Mouse (Mus musculus): ENCODE measurements around the gene Kif13a. TPM values are rescaled to one million over a fixed set of nuclear protein-coding genes. Genes with fewer than 3 reads are reported as not detected.
A peak's percentile ranks its signal among the peaks of the same experiment; 100 is the strongest.

The Kif13a gene
- polyA plus RNA-seq, 1 experiment from 2014 or later, result 7.9 TPM

DNA sequence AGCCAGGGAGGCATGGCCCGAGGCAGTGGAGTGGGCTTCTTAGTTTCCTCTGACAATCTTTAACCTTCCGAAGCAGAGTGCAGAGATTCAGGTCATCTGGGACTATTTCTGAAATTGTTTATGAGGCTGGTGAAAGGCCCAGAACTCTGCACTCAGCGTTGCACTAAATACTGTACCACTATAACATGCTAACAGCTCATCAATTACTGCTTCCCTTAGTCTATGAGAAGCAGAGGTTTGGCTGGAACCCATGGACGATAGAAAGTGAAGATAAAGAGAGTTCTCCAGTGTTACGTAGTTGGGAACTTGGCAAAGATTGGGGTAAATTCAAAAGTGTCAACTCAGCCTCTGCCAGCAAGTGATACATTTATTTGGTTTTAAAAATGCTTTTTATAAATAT is 176.4 kb downstream of the Kif13a start:
- Histone ChIP-seq H3K27me3 (ENCODE audit: control insufficient read depth, insufficient read depth, low read length) (no peaks in the 10 kb centered on the region), H3K4me3 (replicated peaks; ENCODE audit: low read length) (no peak overlapping the region), H3K9ac (ENCODE audit: low read length) (no peak overlapping the region), H3K36me3 (ENCODE audit: control insufficient read depth, insufficient read depth, low read length) (0 out of 2 replicates have a peak, but pooled peaks cover 3% of the 10 kb centered on the region), H3K9me3 (replicated peaks; ENCODE audit: control insufficient read depth, low read length) (no peaks in the 10 kb centered on the region), H3K4me2 (ENCODE audit: low read depth, low read length) (no peak overlapping the region), H3K27ac (ENCODE audit: low read length) (no peak overlapping the region), H3K4me1 (ENCODE audit: control insufficient read depth, insufficient read depth, low read length) (no peaks in the 10 kb centered on the region)
- WGBS, result 77% methylated on average over 5 of the region's 5 CpGs
- no peak for ATAC-seq (ENCODE audit: insufficient read depth, low FRiP score)

- H3K4me2 ChIP-seq (ENCODE audit: low read depth, low read length), result no peak overlapping the region
- H3K4me1 ChIP-seq (ENCODE audit: control insufficient read depth, insufficient read depth, low read length), result no peaks in the 10 kb centered on the region
- no peaks in the 10 kb centered on the region for H3K27me3 ChIP-seq (ENCODE audit: control insufficient read depth, insufficient read depth, low read length)
- H3K27ac ChIP-seq (ENCODE audit: low read length), result no peak overlapping the region
- H3K36me3 ChIP-seq (ENCODE audit: control insufficient read depth, insufficient read depth, low read length), result 0 out of 2 replicates have a peak, but pooled peaks cover 3% of the 10 kb centered on the region
- H3K4me3 ChIP-seq (replicated peaks; ENCODE audit: low read length), result no peak overlapping the region
- H3K9ac ChIP-seq (ENCODE audit: low read length), result no peak overlapping the region
- WGBS, result 68% methylated on average over 13 of the region's 13 CpGs
- no peak for ATAC-seq (ENCODE audit: insufficient read depth, low FRiP score)
- no peaks in the 10 kb centered on the region for H3K9me3 ChIP-seq (replicated peaks; ENCODE audit: control insufficient read depth, low read length)
Measured at GRCm38 (mm10) chr13:46752566-46753229, 177.0 kb downstream of the Kif13a start.

DNA sequence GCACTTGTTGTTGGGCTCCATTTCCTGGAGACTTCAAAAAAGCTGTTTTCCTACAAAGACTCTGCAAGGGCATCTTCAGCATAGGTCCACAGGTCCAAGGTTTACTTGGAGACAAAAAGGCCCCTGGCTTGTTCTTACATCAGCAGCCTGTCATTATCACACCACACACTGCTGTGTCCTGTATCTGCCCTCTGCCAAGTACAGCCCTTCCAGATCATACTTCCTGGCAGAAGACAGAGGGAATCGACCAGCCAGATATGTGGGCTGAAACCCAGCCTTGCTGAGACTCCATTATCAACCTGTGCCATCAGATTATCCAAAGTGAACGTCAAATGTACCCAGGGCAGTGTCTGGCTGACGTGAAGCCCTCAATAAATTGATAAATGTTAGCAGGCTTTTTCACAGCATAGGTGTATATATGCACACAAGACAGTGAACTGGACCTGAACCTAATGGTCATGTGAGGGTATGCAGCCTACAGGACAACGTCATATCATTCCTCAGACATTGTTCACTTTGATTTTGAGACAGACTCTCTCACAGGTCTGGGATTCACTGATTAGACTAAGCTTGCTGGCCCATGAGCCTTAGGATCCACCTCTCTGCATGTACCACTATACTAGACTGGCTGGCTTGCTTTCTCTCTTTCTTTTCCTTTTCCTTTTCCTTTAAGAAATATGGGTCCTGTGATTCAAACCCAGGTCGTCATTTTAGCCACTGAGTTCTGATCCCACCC is 181.4 kb downstream of the Kif13a start:
- H3K9ac ChIP-seq (ENCODE audit: low read length), result no peak overlapping the region
- no peaks in the 10 kb centered on the region for H3K4me1 ChIP-seq (ENCODE audit: control insufficient read depth, insufficient read depth, low read length)
- ATAC-seq (ENCODE audit: insufficient read depth, low FRiP score), result no peak
- no peaks in the 10 kb centered on the region for H3K9me3 ChIP-seq (replicated peaks; ENCODE audit: control insufficient read depth, low read length)
- H3K36me3 ChIP-seq (ENCODE audit: control insufficient read depth, insufficient read depth, low read length), result 0 out of 2 replicates have a peak, but pooled peaks cover 3% of the 10 kb centered on the region
- H3K4me2 ChIP-seq (ENCODE audit: low read depth, low read length), result no peak overlapping the region
- 83% methylated on average over 5 of the region's 5 CpGs for WGBS
- no peak overlapping the region for H3K4me3 ChIP-seq (replicated peaks; ENCODE audit: low read length)
- no peaks in the 10 kb centered on the region for H3K27me3 ChIP-seq (ENCODE audit: control insufficient read depth, insufficient read depth, low read length)
- H3K27ac ChIP-seq (ENCODE audit: low read length), result no peak overlapping the region

DNA sequence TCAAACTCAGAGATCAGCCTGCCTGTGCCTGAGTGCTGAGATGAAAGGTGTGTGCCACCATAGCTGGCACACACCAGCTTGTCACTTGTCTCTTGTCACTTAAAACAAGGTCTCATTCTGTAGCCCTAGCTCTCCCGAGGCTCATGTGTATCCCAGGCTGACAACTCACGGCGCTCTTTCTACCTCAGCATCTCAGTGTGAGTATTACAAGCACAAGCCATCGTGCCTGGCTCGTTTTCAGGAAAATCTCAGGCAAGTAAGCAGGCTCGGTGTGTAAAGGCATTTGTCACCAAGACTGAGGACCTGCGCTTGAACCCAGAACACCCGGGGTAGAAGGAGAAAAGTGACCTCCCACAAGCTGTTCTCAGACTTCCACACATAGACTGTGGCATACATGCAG is 185.8 kb downstream of the Kif13a start:
- no peaks in the 10 kb centered on the region for H3K4me1 ChIP-seq (ENCODE audit: control insufficient read depth, insufficient read depth, low read length)
- no peaks in the 10 kb centered on the region for H3K27me3 ChIP-seq (ENCODE audit: control insufficient read depth, insufficient read depth, low read length)
- WGBS, result 76% methylated on average over 8 of the region's 8 CpGs
- no peak overlapping the region for H3K9ac ChIP-seq (ENCODE audit: low read length)
- no peak overlapping the region for H3K4me2 ChIP-seq (ENCODE audit: low read depth, low read length)
- no peak overlapping the region for H3K27ac ChIP-seq (ENCODE audit: low read length)
- H3K4me3 ChIP-seq (replicated peaks; ENCODE audit: low read length), result no peak overlapping the region
- H3K9me3 ChIP-seq (replicated peaks; ENCODE audit: control insufficient read depth, low read length), result no peaks in the 10 kb centered on the region
- no peak for ATAC-seq (ENCODE audit: insufficient read depth, low FRiP score)
- no peaks in the 10 kb centered on the region for H3K36me3 ChIP-seq (ENCODE audit: control insufficient read depth, insufficient read depth, low read length)

GRCm38 (mm10) chr13:46742367-46742766 is 187.3 kb downstream of the Kif13a start:
- 50% methylated on average over 2 of the region's 2 CpGs for WGBS
- Histone ChIP-seq H3K4me2 (ENCODE audit: low read depth, low read length) (no peak overlapping the region), H3K4me3 (replicated peaks; ENCODE audit: low read length) (no peak overlapping the region), H3K4me1 (ENCODE audit: control insufficient read depth, insufficient read depth, low read length) (no peaks in the 10 kb centered on the region), H3K36me3 (ENCODE audit: control insufficient read depth, insufficient read depth, low read length) (no peaks in the 10 kb centered on the region), H3K27ac (ENCODE audit: low read length) (no peak overlapping the region), H3K9ac (ENCODE audit: low read length) (no peak overlapping the region), H3K27me3 (ENCODE audit: control insufficient read depth, insufficient read depth, low read length) (no peaks in the 10 kb centered on the region), H3K9me3 (replicated peaks; ENCODE audit: control insufficient read depth, low read length) (no peaks in the 10 kb centered on the region)
- ATAC-seq (ENCODE audit: insufficient read depth, low FRiP score), result no peak

GRCm38 (mm10) chr13:46739426-46739825 is 190.2 kb downstream of the Kif13a start:
- Histone ChIP-seq H3K27ac (ENCODE audit: low read length) (no peak overlapping the region), H3K4me3 (replicated peaks; ENCODE audit: low read length) (no peak overlapping the region), H3K4me2 (ENCODE audit: low read depth, low read length) (no peak overlapping the region), H3K36me3 (ENCODE audit: control insufficient read depth, insufficient read depth, low read length) (no peaks in the 10 kb centered on the region), H3K27me3 (ENCODE audit: control insufficient read depth, insufficient read depth, low read length) (no peaks in the 10 kb centered on the region), H3K4me1 (ENCODE audit: control insufficient read depth, insufficient read depth, low read length) (0 out of 2 replicates have a peak, but pooled peaks cover 3% of the 10 kb centered on the region), H3K9me3 (replicated peaks; ENCODE audit: control insufficient read depth, low read length) (no peaks in the 10 kb centered on the region), H3K9ac (ENCODE audit: low read length) (no peak overlapping the region)
- no peak for ATAC-seq (ENCODE audit: insufficient read depth, low FRiP score)
- 72% methylated on average over 7 of the region's 7 CpGs for WGBS

DNA sequence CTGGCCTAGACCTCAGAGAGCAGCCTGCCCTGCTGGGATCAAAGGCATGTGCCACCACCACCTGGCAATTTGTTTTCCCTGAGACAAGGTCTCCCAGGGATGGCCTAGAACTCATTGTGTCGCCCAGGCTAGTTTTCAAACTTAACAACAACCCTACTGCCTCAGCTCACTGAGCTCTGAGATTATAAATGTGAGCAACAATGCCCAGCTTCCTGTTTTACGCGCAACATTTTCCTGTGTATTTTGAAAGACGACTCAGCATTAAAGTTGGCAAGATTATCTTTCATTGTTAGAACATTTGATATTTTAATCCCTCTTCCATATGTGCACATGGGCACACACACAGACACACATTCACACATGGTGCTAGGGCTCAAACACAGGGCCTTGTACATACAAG is 192.2 kb downstream of the Kif13a start:
- Histone ChIP-seq H3K4me1 (ENCODE audit: control insufficient read depth, insufficient read depth, low read length) (0 out of 2 replicates have a peak, but pooled peaks cover 3% of the 10 kb centered on the region), H3K9ac (ENCODE audit: low read length) (no peak overlapping the region), H3K36me3 (ENCODE audit: control insufficient read depth, insufficient read depth, low read length) (no peaks in the 10 kb centered on the region), H3K27me3 (ENCODE audit: control insufficient read depth, insufficient read depth, low read length) (no peaks in the 10 kb centered on the region), H3K4me2 (ENCODE audit: low read depth, low read length) (no peak overlapping the region), H3K27ac (ENCODE audit: low read length) (no peak overlapping the region), H3K9me3 (replicated peaks; ENCODE audit: control insufficient read depth, low read length) (no peaks in the 10 kb centered on the region), H3K4me3 (replicated peaks; ENCODE audit: low read length) (no peak overlapping the region)
- ATAC-seq (ENCODE audit: insufficient read depth, low FRiP score), result no peak
- 70% methylated on average over 4 of the region's 4 CpGs for WGBS

DNA sequence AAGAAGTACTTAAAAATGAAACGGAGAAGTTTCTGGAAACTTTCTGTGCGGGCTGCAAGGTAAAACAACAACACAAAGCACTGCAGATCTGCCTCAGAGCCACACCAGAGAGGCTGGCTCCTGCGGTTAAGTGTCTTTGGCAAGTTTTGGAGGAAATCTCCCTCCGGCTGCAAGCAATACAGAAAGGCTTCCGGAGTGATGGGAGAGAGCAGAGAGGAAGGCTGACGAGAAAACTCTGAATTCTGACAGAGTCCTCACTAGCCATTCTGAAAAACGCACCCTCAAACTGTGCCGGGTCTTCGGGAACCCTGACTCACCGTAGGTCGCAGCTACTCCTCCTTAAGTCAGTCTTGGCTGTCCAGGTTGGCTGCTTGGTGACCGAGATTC is 193.2 kb downstream of the Kif13a start:
- H3K9me3 ChIP-seq (replicated peaks; ENCODE audit: control insufficient read depth, low read length), result no peaks in the 10 kb centered on the region
- no peaks in the 10 kb centered on the region for H3K27me3 ChIP-seq (ENCODE audit: control insufficient read depth, insufficient read depth, low read length)
- no peaks in the 10 kb centered on the region for H3K36me3 ChIP-seq (ENCODE audit: control insufficient read depth, insufficient read depth, low read length)
- H3K4me2 ChIP-seq (ENCODE audit: low read depth, low read length), result peak overlapping the region; percentile 99
- peak overlapping the region; percentile 74 for H3K9ac ChIP-seq (ENCODE audit: low read length)
- H3K4me1 ChIP-seq (ENCODE audit: control insufficient read depth, insufficient read depth, low read length), result 0 out of 2 replicates have a peak, but pooled peaks cover 3% of the 10 kb centered on the region
- H3K4me3 ChIP-seq (replicated peaks; ENCODE audit: low read length), result peak overlapping the region; percentile 63
- no peak for ATAC-seq (ENCODE audit: insufficient read depth, low FRiP score)
- H3K27ac ChIP-seq (ENCODE audit: low read length), result peak overlapping the region; percentile 53
- WGBS, result 1% methylated on average over 12 of the region's 12 CpGs

- no peaks in the 10 kb centered on the region for H3K9me3 ChIP-seq (replicated peaks; ENCODE audit: control insufficient read depth, low read length)
- H3K27me3 ChIP-seq (ENCODE audit: control insufficient read depth, insufficient read depth, low read length), result no peaks in the 10 kb centered on the region
- H3K27ac ChIP-seq (ENCODE audit: low read length), result peak overlapping the region; percentile 53; the same call in 1 of the 2 replicates
- H3K4me2 ChIP-seq (ENCODE audit: low read depth, low read length), result peak overlapping the region; percentile 99
- H3K9ac ChIP-seq (ENCODE audit: low read length), result peak overlapping the region; percentile 74
- ATAC-seq (ENCODE audit: insufficient read depth, low FRiP score), result peak; percentile 75
- WGBS, result under 1% methylated on average over 20 of the region's 20 CpGs
- H3K36me3 ChIP-seq (ENCODE audit: control insufficient read depth, insufficient read depth, low read length), result no peaks in the 10 kb centered on the region
- peak overlapping the region; percentile 63 for H3K4me3 ChIP-seq (replicated peaks; ENCODE audit: low read length)
- 0 out of 2 replicates have a peak, but pooled peaks cover 3% of the 10 kb centered on the region for H3K4me1 ChIP-seq (ENCODE audit: control insufficient read depth, insufficient read depth, low read length)
Measured at GRCm38 (mm10) chr13:46735808-46736478, 193.7 kb downstream of the Kif13a start.
